ENCODE assay signal across 27 mouse cellular contexts in genomic region chr7:63893729-63894128, GRCm38 (mm10). TPM values are rescaled to one million over a fixed set of nuclear protein-coding genes. Genes with fewer than 3 reads are reported as not detected.
DNase-seq lines count a peak whose midpoint lies in the region; ATAC-seq lines count a peak whose summit lies in the region.
"Had no signal": no experiment of that assay in that cellular context is flagged by ENCODE, and none has a peak within 500 bp of the region (broad histone marks: within the 10 kb centered on the region; RNA-seq: fewer than 3 reads in every experiment).

No protein-coding gene starts in this region.

- peak; percentile 60 to 61 for DNase-seq in cerebellum, postnatal 25 days
- DNase-seq in cerebellum, postnatal 4 days (ENCODE audit: low spot score in 2 of 2): no peak
- DNase-seq in heart, postnatal 4 days: no peak
- DNase-seq in midbrain, embryonic 14.5 days: no peak
- no peak for DNase-seq in midbrain, embryonic 11.5 days (ENCODE audit: low spot score, missing footprints)
- DNase-seq in thymus, postnatal 14 days: no peak
- DNase-seq: adrenal gland, postnatal 10 days; cerebellum, adult 8-10 months; embryo, embryonic 11 days; kidney, adult 8-10 months; kidney, postnatal 25 days; layer of hippocampus, adult 9-11 months; liver, embryonic 13.5 days; lung, embryonic 14.5 days; lung, postnatal 36 days; retina, postnatal 1 day had no signal

- 45% methylated on average over 4 of the region's 4 CpGs for WGBS in heart, embryonic 16.5 days
- WGBS in midbrain, embryonic 14.5 days: 45% methylated on average over 4 of the region's 4 CpGs
- 65% methylated on average over 4 of the region's 4 CpGs for WGBS in midbrain, embryonic 11.5 days
- WGBS in neural tube, embryonic 15.5 days: 49% methylated on average over 4 of the region's 4 CpGs

- H3K36me3 ChIP-seq in heart, embryonic 16.5 days (ENCODE audit: control insufficient read depth, insufficient read depth): peaks cover 19% of the 10 kb centered on the region
- peaks cover 17% of the 10 kb centered on the region for H3K36me3 ChIP-seq in midbrain, embryonic 14.5 days (ENCODE audit: control insufficient read depth, insufficient read depth, low read length)
- H3K36me3 ChIP-seq in midbrain, embryonic 11.5 days (ENCODE audit: control insufficient read depth, insufficient read depth, low read length): peaks cover 4% of the 10 kb centered on the region; the same call in 1 of the 2 replicates
- H3K36me3 ChIP-seq in neural tube, embryonic 15.5 days: peaks cover 8% of the 10 kb centered on the region

- no peaks in the 10 kb centered on the region for H3K9me3 ChIP-seq in heart, embryonic 16.5 days (replicated peaks; ENCODE audit: control insufficient read depth, low read length)
- no peaks in the 10 kb centered on the region for H3K9me3 ChIP-seq in midbrain, embryonic 14.5 days (ENCODE audit: control insufficient read depth, low read length)
- H3K9me3 ChIP-seq in midbrain, embryonic 11.5 days (ENCODE audit: control insufficient read depth, low read length): no peaks in the 10 kb centered on the region
- no peaks in the 10 kb centered on the region for H3K9me3 ChIP-seq in neural tube, embryonic 15.5 days (replicated peaks)
- H3K9me3 ChIP-seq: G1E; heart, embryonic 13.5 days; hindbrain, embryonic 12.5 days; liver, embryonic 13.5 days had no signal

- no peaks in the 10 kb centered on the region for H3K27me3 ChIP-seq in heart, embryonic 16.5 days (ENCODE audit: control insufficient read depth, insufficient read depth, low read length)
- H3K27me3 ChIP-seq in midbrain, embryonic 14.5 days (ENCODE audit: control insufficient read depth, insufficient read depth, low read length): no peaks in the 10 kb centered on the region
- H3K27me3 ChIP-seq in midbrain, embryonic 11.5 days (ENCODE audit: control insufficient read depth, insufficient read depth, low read length): no peaks in the 10 kb centered on the region
- no peaks in the 10 kb centered on the region for H3K27me3 ChIP-seq in neural tube, embryonic 15.5 days (replicated peaks)
- H3K27me3 ChIP-seq: hindbrain, embryonic 12.5 days had no signal

- no peak overlapping the region for H3K9ac ChIP-seq in heart, embryonic 16.5 days (ENCODE audit: low read length)
- no peak overlapping the region for H3K9ac ChIP-seq in midbrain, embryonic 14.5 days (replicated peaks; ENCODE audit: low read length)
- no peak overlapping the region for H3K9ac ChIP-seq in midbrain, embryonic 11.5 days (ENCODE audit: low read length)
- no peak overlapping the region for H3K9ac ChIP-seq in neural tube, embryonic 15.5 days (replicated peaks)
- H3K9ac ChIP-seq: heart, embryonic 13.5 days; hindbrain, embryonic 12.5 days; liver, embryonic 13.5 days; lung, embryonic 14.5 days had no signal

- H3K27ac ChIP-seq in heart, embryonic 16.5 days (ENCODE audit: low read length): peak overlapping the region; percentile 50
- H3K27ac ChIP-seq in midbrain, embryonic 14.5 days (replicated peaks; ENCODE audit: low read depth, low read length): 0 out of 2 replicates have a peak overlapping the region, but pooled peaks have one; percentile 43
- no peak overlapping the region for H3K27ac ChIP-seq in midbrain, embryonic 11.5 days (ENCODE audit: low read depth, low read length)
- peak overlapping the region; percentile 39; the same call in 1 of the 2 replicates for H3K27ac ChIP-seq in neural tube, embryonic 15.5 days (replicated peaks)
- H3K27ac ChIP-seq: heart, embryonic 13.5 days; liver, embryonic 13.5 days had no signal

- no peak overlapping the region for H3K4me2 ChIP-seq in heart, embryonic 16.5 days (ENCODE audit: low read depth, low read length)
- H3K4me2 ChIP-seq in midbrain, embryonic 14.5 days (ENCODE audit: low read length): no peak overlapping the region
- H3K4me2 ChIP-seq in midbrain, embryonic 11.5 days: no peak overlapping the region
- H3K4me2 ChIP-seq in neural tube, embryonic 15.5 days: no peak overlapping the region
- H3K4me2 ChIP-seq: heart, embryonic 13.5 days; hindbrain, embryonic 12.5 days; liver, embryonic 13.5 days; lung, embryonic 14.5 days had no signal

- no peak for ATAC-seq in heart, embryonic 16.5 days (replicated peaks; ENCODE audit: extremely low read depth, insufficient read depth, low FRiP score)
- no peak for ATAC-seq in midbrain, embryonic 14.5 days (ENCODE audit: low FRiP score, low TSS enrichment)
- no peak for ATAC-seq in midbrain, embryonic 11.5 days (ENCODE audit: low FRiP score)
- ATAC-seq in neural tube, embryonic 15.5 days (ENCODE audit: low FRiP score): no peak
- ATAC-seq: activated CD4-positive, CD25-positive, alpha-beta regulatory T cell, adult 4 months had no signal

- no peak overlapping the region for H3K4me3 ChIP-seq in heart, embryonic 16.5 days (ENCODE audit: low read length)
- no peak overlapping the region for H3K4me3 ChIP-seq in midbrain, embryonic 14.5 days (replicated peaks; ENCODE audit: low read depth, low read length)
- H3K4me3 ChIP-seq in midbrain, embryonic 11.5 days (ENCODE audit: low read depth, low read length): no peak overlapping the region
- no peak overlapping the region for H3K4me3 ChIP-seq in neural tube, embryonic 15.5 days (replicated peaks)
- H3K4me3 ChIP-seq: heart, embryonic 13.5 days; hindbrain, embryonic 12.5 days; liver, embryonic 13.5 days had no signal

- H3K4me1 ChIP-seq in heart, embryonic 16.5 days (ENCODE audit: control insufficient read depth, insufficient read depth, low read length): peaks cover 41% of the 10 kb centered on the region
- peaks cover 24% of the 10 kb centered on the region for H3K4me1 ChIP-seq in midbrain, embryonic 14.5 days (ENCODE audit: control insufficient read depth, insufficient read depth, low read length)
- H3K4me1 ChIP-seq in midbrain, embryonic 11.5 days (ENCODE audit: control insufficient read depth, insufficient read depth, low read length): peaks cover 14% of the 10 kb centered on the region
- H3K4me1 ChIP-seq in neural tube, embryonic 15.5 days: peaks cover 41% of the 10 kb centered on the region

RNA-seq across cellular contexts. Expression of gene E030018B13Rik, which starts 22.9 kb away (rescaled TPM):
- polyA plus RNA-seq in heart, embryonic 16.5 days (2015; fragmentation: Nextera tagmentation; extraction: Ambion mirVana): 0.18 TPM in 1 of 2 replicates, not detected in the other
- total RNA-seq in heart, postnatal 4 days (2021): not detected
- not detected in 2 replicates for polyA plus RNA-seq in midbrain, embryonic 14.5 days (2014; fragmentation: Nextera tagmentation; extraction: Ambion mirVana)
- 0.14 TPM in 1 of 2 replicates, not detected in the other for polyA plus RNA-seq in midbrain, embryonic 11.5 days (2014; fragmentation: Nextera tagmentation; extraction: Ambion mirVana)
- not detected in 2 replicates for polyA plus RNA-seq in neural tube, embryonic 15.5 days (2015; fragmentation: Nextera tagmentation; extraction: Ambion mirVana)
- total RNA-seq: adrenal gland, postnatal 10 days; G1E; left cerebral cortex, adult 8-10 months; megakaryocyte-erythroid progenitor cell, adult 5-6 weeks had no signal
- polyA plus RNA-seq: embryonic facial prominence, embryonic 14.5 days; G1E; heart, embryonic 13.5 days; limb, embryonic 11.5 days; liver, embryonic 13.5 days; stomach, embryonic 16.5 days had no signal

RNA-seq across cellular contexts. Expression of gene Klf13, which starts 45.0 kb away (rescaled TPM):
- polyA plus RNA-seq in heart, embryonic 16.5 days (2015; fragmentation: Nextera tagmentation; extraction: Ambion mirVana): 24.2 and 26.7 TPM in 2 replicates
- 10 to 100 TPM; 52.1 to 53.2 TPM for total RNA-seq in heart, postnatal 4 days (2021)
- polyA plus RNA-seq in midbrain, embryonic 14.5 days (2014; fragmentation: Nextera tagmentation; extraction: Ambion mirVana): 20.5 and 24.9 TPM in 2 replicates
- 31.5 and 32.0 TPM in 2 replicates for polyA plus RNA-seq in midbrain, embryonic 11.5 days (2014; fragmentation: Nextera tagmentation; extraction: Ambion mirVana)
- 24.7 and 26.8 TPM in 2 replicates for polyA plus RNA-seq in neural tube, embryonic 15.5 days (2015; fragmentation: Nextera tagmentation; extraction: Ambion mirVana)

Comparison
In these comparisons a context has a peak if more than half of its experiments do, and no peak if none do; other contexts are left out.
1. DNase-seq: peak in cerebellum, postnatal 25 days (2 of 2); none in cerebellum, postnatal 4 days (0 of 2), heart, postnatal 4 days (single experiment), midbrain, embryonic 14.5 days (single experiment), midbrain, embryonic 11.5 days (single experiment) and thymus, postnatal 14 days (single experiment).